Mouse (Mus musculus) MEL-GATA-1-ER (cell line): Measurements from ENCODE around the gene Klf5.
A peak's percentile ranks its signal among the peaks of the same experiment; 100 is the strongest.

Experiments
- DNase-seq: peaks from one replicate; pipeline ENCODE4 v3.0.0-alpha.2; 2012; ENCODE audit warnings: low read depth; ENCODE audit errors: extremely low read depth

Klf5 gene

GRCm38 (mm10) chr14:99298385-99299021 is at the start of gene Klf5:
Klf5 (plus strand) TSS chr14:99298691.
- DNase-seq: peak; percentile 90

GRCm38 (mm10) chr14:99262026-99262425 is 36.5 kb upstream of the Klf5 start:
- no peak for DNase-seq

- DNase-seq: peak; percentile 97
Observed at GRCm38 (mm10) chr14:99263816-99264215, 34.7 kb upstream of the Klf5 start.

GRCm38 (mm10) chr14:99265791-99266190 is 32.7 kb upstream of the Klf5 start:
- DNase-seq: no peak

- no peak for DNase-seq
Observed at GRCm38 (mm10) chr14:99266749-99267148, 31.7 kb upstream of the Klf5 start.

- DNase-seq: no peak
Observed at GRCm38 (mm10) chr14:99274056-99274455, 24.4 kb upstream of the Klf5 start.

- no peak for DNase-seq
Observed at GRCm38 (mm10) chr14:99275827-99276226, 22.7 kb upstream of the Klf5 start.

- no peak for DNase-seq
Observed at GRCm38 (mm10) chr14:99278312-99278711, 20.2 kb upstream of the Klf5 start.

GRCm38 (mm10) chr14:99278763-99279486 is 19.6 kb upstream of the Klf5 start:
- no peak for DNase-seq

- DNase-seq: no peak
Observed at GRCm38 (mm10) chr14:99280399-99280798, 18.1 kb upstream of the Klf5 start.

GRCm38 (mm10) chr14:99280825-99281433 is 17.6 kb upstream of the Klf5 start:
- no peak for DNase-seq

- DNase-seq: no peak
Observed at GRCm38 (mm10) chr14:99285486-99285885, 13.0 kb upstream of the Klf5 start.

- no peak for DNase-seq
Observed at GRCm38 (mm10) chr14:99292176-99292575, 6.3 kb upstream of the Klf5 start.

GRCm38 (mm10) chr14:99294424-99294823 is 4.1 kb upstream of the Klf5 start:
- DNase-seq: no peak

- DNase-seq: no peak
Observed at GRCm38 (mm10) chr14:99295606-99296341, 2.7 kb upstream of the Klf5 start.

- DNase-seq: no peak
Observed at GRCm38 (mm10) chr14:99299022-99299481, 561 bp downstream of the Klf5 start.

- DNase-seq: no peak
Observed at GRCm38 (mm10) chr14:99299701-99300191, 1.3 kb downstream of the Klf5 start.

- no peak for DNase-seq
Observed at GRCm38 (mm10) chr14:99301472-99301871, 3.0 kb downstream of the Klf5 start.

- no peak for DNase-seq
Observed at GRCm38 (mm10) chr14:99304387-99304786, 5.9 kb downstream of the Klf5 start.

GRCm38 (mm10) chr14:99304997-99305792 is 6.7 kb downstream of the Klf5 start:
- DNase-seq: no peak

- DNase-seq: no peak
Observed at GRCm38 (mm10) chr14:99306410-99306809, 7.9 kb downstream of the Klf5 start.
